Mouse (Mus musculus) kidney, postnatal 4 days (tissue): ENCODE results near the gene Rora.

Source experiments
- DNase-seq, 2 experiments: peaks; one replicate each; pipeline ENCODE4 v3.0.0; 2021; ENCODE audit warnings: mixed read lengths in 2 of 2

Gene Rora

DNA sequence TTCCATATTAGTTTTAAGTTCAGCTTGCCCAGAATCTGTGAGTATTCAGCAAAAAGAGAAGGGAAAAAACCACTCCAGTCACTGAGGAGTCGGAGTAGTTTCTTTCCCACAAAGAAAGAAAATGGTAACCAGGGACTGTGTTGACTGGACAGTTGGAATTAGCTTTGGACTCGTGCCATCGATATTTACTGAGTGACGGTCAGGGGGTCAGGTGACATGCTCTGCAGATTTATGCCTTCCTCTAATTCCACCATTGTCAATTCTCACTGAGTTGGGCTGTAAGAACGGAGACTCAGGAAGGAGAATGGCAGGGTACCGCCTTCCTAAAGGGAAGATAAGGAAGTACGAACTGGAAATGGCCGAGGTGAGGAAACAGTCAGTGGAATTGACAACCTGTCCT is 670.2 kb downstream of the Rora start:
- no peak for DNase-seq

DNA sequence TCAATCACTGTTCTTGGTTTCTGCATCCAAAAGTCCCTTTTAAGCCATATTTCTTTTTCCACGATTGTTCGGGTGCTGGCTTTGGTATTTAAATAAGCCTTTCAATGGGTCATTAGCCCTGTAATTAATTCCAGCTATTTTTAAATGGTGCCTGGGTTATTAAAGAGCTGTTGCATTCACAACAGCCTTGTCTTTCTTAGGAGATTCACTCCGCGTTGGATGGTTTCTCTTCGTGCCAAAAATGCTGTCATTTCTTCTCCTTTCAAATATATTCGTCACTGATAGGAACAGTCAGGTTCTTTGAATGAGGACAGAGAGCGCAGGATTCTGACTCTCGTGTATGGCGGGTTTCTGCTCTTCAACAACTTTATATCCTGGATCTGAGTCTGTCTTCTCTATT is 673.5 kb downstream of the Rora start:
- DNase-seq: no peak

DNA sequence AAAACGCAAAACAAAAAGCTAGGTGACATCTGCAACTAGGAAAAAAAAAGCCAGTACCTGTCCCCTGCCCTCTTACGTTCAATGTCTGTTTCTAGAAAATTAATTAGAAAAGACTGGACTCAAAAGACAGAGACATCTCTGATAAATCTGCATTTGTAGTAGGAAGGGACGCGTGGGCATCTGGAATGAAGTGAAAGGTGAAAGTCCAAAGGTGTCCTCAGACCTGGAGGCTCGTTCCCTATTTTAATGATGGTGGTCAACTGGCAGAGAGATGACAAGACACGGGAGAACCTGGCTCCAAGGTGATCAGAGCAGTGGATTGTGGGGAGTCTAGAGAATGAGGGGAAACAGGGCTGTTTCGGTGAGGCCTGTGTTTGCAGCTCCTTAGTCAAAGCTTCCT is 674.0 kb downstream of the Rora start:
- no peak for DNase-seq

DNA sequence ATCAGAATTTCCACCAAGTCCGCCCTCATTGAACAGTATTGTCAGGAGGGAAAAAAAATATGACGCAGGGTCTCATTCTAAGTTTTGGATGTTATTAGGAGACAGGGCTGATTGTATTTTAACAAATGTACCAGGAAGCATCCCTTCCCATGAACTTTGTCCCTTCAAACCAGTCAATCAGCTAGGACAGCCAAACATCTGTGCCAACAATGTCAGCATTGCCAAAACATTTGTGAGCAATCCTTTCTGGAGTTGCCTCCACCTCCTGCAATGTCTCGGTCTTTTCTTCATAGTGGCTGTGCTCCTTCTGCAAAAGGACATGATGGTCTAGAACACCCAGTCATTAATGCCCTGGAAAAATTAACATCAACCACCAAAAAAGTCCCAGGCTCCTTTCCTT is 678.2 kb downstream of the Rora start:
- no peak for DNase-seq

DNA sequence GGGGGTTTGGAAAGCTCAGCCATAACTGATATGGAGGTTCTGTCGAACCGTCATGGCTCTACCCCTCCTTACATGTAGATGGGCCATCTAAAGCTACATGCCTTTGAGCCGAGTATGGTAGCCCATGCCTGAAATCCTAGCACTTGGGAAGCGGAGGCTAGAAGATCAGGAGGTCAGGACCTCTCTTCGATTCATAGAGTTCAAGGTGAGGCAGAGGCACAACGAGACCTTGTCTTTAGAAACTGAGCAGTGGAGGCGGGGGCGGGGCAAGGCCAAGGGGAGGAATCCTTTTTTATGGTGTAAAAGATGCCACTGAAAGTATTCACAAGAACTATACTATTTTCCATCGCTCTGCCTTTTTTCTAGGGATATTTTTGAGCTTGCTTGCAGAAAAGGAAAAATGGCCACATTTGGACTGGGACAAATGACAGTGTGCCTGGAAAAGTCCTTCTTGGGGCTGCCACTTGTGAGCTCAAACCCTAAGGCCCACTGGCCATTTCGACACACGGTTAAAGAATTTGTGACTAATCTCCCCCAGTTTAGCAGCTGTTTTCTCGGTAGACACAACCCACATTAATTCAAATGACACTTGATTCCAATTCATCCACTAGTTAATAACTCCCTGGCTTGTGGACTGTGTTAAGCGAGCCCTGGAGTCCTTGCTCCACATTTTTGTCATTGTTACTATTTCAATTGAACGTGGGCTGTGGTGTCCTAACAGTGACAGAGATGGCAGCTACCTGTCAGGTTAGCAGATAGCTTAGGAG is 679.4 kb downstream of the Rora start:
- DNase-seq: no peak

DNA sequence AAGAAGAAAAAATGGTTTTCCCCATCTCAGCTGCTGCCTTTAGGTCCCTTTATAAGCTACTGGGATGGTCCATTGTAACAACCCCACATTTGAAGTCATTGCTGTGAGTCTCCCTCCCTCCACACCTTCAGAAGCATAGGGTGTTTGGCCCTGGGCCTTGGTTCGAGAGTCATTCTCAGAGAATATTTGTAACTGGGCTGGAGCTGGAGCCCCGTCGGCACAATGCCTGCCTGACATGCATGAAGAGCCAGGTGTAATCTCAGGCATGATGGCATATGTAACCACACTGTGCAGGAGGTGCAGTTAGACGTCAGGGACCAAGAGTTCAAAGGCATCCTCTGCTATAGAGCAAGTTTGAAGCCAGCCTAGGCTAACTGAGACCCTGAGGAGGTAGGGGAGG is 680.1 kb downstream of the Rora start:
- no peak for DNase-seq

DNA sequence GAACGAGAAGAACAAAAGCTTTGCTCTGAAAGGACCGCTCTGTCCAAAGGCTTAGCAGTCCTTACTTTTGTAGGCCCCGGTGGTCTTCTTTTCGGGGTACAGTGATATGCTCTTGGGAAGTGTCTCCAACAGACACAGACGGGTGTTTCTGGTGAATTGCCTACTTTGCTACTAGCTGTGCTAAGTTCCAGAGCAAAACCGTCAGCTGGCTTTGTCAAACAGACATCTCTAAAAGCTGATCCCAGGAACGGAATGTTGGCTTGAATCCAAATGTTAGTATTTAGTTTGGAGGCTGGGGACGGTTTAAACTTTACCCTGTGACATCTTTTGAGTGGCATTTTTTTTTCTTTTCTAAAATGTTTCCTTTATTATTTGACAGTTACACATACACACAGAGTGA is 680.5 kb downstream of the Rora start:
- no peak for DNase-seq

DNA sequence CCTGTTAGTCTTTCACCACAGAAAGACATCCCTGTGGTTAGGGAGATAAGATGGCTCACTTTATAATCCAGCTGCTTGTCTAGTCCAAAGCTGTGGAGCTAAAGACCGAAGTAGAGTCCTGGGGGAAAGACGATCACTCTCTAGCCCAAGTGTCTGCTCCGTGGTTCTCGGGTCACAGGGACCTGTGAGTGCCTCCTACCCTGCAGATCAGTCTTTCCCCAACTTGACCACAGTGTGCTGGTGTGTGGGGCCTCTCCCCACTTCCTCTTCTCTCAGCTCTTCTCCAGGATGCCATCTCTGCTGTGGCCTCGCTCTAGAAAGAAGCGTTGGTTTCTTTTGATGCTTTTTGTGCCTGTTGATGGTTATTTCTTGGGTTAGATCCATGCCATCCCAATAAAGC is 682.5 kb downstream of the Rora start:
- DNase-seq: no peak

DNA sequence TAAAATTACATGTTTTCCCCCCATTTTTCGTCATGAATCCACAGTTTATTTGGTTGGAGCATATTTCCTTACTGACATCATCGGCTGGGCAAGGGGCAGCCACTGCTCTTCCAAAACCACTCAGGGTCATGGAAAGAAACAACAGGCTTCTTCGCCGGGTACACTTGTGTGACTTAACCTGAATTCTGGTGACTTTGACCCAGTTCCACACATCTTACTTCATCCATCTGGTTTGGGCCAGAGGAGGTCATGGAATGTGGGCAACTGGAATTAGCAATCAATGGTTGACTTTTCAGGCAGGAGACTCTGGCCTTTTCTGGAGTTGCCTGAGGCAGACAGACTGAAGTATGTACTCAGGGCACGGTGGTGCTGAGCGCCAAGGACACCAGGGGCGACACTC is 685.6 kb downstream of the Rora start:
- no peak for DNase-seq

DNA sequence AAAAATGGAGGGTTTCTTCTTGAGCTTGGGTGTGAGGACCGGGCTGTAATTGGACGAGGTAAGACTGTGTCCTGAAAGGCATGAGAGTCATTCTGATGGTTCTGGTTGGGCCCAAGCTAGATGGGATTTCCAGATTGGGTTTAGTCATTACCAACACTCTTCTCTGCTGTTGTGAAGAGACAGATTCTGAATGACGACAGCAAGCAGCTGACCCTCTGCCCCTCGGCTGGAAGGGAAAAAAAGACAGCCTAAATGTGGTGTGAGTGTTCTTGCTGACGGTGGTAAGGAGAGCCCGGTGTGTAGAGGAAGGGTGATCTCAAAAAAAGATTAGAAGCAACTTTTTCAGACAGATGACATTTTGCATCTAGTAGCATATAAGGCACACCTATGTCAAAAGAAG is 686.2 kb downstream of the Rora start:
- no peak for DNase-seq

DNA sequence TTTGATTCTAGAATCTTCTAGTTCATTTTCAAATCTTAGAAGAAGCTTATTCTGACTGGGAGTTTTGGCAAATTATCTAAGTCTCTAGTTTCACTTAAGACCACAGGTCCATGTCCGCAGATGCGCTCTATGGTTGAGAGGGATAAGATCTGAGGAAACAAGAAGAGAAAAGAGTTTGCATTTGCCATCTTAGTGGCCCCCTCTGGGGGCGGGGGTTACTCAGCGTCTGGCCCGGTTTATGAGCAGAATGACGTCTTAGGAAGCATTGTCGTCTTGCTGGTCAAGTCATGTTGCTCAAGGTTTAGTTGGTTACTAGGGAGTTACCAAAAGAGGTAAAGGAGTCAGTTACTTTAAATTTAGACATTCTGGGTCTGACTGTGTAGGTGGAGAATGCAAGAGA is 686.8 kb downstream of the Rora start:
- DNase-seq: no peak

DNA sequence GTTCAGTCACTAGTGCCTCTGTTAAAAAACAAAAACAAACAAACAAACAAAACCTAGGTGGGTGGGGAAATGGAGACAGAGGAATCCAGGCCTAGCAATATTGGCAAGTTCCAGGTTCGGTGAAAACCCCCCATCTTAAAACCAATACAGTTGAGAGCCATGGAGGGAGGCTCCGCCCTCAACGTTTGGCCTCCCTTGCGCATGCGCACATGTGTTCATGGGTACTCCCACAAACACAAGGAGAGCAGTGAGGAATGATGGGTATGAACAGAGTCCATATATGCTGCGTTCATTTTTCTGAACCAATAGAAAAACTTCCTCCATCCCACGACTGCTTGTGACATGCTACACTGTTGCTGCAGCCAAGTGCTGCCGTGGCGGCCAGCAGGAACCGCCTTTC is 690.3 kb downstream of the Rora start:
- DNase-seq: no peak

DNA sequence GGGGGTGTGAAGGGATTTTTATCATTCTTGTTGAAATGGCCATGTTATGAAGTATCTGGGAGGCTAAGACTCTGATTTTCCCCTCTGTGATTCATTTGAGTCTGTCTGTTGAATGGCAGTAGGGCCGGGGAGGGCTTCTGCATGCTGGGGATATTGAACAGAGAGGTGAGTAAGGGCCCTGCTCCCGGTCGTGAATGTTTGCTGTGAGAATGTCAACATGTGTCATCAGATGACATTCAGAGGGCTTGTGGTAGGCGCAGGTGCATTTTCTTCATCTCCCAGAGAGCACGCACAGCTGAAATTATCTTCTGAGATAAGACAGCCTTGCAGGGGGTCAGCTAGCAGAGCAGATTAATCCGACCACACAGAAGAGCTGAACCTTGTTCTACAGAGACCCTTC is 692.0 kb downstream of the Rora start:
- no peak for DNase-seq

DNA sequence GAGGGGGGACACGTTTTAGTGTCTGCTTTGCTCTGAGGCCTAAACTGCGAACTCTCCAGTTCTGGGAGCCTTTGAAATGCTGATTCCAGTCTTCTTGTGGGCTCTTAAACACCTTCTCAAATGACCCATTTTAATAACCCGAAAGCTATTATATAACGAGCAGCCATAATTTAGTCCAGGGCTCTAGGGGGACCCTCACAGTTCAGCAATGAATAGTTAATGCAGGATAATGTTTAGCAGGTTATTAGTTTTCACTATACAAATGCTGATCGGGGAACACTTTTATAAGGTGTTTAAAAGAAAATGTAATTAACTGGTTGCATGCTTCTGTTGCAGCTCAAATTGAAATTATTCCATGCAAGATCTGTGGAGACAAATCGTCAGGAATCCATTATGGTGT is 694.2 kb downstream of the Rora start:
- DNase-seq: no peak

DNA sequence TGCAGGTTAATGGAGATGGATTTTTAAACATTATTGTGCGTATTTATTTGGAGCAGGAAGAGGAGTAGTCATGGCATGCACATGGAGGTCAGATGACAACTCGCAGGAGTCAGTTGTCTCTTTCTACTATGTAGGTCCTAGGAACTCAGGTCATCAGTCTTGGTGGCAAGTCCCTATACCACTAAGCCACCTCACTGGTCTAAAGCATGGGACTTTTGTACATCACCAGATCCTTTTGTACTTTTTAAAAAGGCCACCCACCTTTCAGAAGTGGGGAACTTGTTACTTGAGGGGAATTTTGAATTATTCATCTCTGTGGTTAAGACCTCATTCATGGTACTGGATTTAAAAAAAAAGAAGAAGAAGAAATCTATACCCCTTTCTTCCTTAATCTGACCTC is 696.0 kb downstream of the Rora start:
- no peak for DNase-seq

DNA sequence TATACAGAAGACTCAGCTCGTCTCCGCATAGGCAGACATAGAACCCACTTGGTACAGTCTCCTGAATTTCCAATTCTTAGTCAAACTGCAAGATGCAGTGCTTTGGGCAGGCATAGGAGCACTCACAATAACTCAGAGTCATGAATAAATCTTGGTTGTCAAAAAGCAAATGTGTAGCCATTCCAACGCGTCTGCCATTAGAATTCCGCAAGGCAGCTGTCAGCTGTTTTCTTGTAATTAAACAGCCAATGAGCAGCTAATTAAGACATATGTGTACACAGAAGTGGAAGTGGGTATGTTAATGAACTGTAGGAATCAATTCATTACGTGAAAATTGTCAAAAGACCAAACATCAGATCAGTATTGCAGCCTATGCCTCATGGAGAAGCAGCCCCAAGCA is 700.6 kb downstream of the Rora start:
- DNase-seq: no peak

DNA sequence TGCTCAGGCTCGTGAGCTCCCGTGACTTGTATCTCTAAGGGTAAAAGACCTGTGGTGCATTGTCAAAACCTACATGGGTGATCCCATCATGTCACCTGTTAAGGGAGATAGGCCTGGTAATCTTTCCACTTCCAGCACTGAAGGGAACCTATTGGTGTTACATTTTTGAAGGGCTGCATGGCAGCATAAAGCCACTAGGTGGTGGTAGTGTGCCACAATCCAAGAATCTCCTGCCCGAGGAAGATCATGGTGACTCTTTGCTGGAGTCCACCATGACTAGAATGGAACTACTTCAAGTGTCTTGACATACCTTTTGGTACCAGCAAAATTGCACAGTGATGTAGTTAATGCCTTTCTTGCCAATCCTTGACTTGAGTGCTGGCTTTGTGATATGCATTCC is 704.2 kb downstream of the Rora start:
- DNase-seq: peak; percentile 67 to 68

DNA sequence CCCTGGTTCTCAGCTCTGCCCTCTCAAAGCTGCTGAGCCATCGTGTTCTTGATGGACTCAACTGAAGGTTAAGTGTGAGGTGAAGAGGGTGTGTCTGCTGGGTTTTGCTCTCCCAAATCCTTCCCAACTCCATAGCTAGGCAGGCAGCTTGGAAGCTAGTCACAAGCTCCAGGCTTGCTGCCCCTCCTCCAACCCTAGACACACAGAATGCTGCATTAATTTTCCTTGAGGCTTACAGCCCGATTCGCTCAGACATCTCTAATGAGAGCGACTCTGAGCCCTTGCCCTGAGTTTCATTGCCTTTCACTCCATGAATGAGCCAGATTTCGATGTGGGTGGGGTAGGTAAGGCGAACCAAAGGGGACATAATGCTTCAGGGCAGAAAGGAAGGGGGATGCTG is 705.2 kb downstream of the Rora start:
- DNase-seq: no peak

DNA sequence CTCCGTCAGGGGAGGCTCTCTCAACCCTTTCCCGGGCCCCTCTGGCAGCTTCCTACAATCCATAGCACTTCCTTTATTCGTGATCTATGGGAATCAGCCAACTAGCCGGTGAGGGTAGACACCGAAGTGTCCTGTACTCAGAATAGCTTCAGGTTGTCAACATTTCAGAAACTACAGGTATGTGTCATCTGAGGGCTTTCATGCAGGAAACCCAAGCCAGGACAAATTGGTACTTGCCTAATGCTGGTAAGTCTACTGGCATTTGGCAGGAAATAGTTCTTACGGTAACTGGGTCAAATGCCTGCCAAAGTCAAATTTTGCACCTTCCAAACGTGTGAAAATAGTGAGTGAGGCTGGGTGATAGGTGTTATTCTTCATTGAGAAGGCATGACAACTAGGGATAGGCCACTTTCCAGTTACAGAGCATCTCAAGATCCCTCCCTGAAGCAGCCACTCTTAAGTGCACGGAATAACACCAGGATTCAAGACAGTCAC is 708.4 kb downstream of the Rora start:
- DNase-seq: no peak

DNA sequence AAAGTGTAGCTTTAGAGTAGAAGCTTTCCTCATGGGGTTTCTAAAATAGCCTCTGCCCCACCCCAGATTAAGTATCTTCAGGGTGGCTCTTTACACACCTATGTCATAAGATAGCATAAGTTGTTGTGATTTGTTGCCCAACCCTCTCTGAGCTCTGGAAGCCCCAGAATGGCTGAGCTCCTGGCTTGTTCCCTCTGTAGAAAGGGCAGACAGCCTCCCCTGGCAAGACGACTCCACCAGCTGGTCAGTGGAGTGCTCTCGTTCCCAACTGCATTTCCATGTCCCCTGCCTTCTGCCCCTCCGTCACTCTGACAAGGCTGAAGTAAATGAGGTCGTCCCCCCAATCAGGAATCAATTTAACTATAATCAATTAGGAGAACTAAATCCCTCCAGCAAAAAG is 709.2 kb downstream of the Rora start:
- no peak for DNase-seq

DNA sequence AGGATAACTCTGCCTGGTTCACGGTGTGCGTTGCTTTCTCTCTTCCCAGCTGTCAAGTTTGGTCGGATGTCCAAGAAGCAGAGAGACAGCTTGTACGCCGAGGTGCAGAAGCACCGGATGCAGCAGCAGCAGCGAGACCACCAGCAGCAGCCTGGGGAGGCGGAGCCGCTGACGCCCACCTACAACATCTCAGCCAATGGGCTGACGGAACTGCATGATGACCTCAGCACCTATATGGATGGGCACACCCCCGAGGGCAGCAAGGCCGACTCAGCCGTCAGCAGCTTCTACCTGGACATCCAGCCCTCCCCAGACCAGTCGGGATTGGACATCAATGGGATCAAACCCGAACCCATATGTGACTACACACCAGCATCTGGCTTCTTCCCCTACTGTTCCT is 710.5 kb downstream of the Rora start:
- DNase-seq: no peak

DNA sequence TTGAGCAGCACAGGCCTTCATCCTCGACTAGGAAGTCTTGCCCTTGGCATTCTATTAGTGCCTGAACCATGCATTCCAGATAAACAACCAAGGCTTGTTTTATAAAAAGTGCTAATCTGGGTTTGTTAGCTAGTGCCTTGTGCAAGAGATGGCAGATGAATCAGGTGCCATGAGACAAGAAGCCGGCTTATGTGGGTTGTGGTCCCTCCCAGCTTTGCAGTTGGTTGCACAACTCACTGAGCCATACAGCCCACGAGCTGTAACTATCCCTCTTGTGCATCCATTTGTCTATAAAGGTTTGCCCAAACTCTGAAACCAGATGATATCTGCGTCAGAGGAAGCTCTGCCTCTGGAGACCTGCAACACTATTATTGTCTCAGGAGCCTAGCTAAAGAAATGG is 713.5 kb downstream of the Rora start:
- no peak for DNase-seq

DNA sequence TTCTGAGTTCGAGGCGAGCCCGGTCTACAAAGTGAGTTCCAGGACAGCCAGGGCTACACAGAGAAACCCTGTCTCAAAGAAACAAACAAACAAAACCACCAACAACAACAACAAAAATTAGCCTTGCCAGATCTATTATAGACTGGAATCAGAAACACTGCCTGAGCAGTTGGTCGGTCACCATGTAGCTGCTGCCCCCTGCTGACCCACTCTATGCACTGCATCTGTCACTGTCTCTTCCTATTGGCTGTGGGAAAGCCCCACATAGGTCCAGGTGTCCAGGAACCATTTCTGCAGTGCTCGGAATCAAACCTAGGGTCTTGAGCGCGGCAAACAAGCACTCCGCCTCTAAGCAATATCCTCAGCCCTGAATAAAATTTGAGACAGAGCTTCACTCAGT is 714.5 kb downstream of the Rora start:
- peak; percentile 82 for DNase-seq

DNA sequence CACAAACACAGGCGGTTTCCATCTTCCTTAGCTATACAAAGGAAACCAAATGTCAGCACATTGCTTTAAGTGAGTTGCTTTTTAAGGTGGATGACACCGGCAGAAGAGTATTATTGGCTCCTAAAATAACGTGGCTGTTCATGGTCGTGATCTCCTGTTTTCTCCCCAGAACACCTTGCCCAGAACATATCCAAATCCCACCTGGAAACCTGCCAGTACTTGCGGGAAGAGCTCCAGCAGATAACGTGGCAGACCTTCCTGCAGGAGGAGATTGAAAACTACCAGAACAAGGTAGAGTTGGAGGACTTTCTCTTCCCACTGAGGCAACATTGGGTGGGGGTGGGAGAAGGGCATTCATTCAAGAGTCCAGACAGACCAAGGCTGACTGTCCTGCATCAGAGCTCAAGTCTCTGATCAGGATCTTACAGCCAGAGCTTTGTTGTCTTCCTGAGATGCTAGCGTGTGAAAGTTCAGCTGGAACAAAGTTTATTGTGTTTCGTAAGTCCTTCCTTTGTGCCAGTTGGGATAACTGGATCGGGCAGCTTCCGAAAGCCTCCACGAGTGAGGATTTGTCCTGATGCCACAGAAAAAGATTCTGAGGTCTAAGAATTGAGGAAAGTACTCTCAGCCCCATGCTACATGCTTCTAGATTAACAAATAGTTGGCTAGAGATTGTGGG is 717.6 kb downstream of the Rora start:
- DNase-seq: no peak

DNA sequence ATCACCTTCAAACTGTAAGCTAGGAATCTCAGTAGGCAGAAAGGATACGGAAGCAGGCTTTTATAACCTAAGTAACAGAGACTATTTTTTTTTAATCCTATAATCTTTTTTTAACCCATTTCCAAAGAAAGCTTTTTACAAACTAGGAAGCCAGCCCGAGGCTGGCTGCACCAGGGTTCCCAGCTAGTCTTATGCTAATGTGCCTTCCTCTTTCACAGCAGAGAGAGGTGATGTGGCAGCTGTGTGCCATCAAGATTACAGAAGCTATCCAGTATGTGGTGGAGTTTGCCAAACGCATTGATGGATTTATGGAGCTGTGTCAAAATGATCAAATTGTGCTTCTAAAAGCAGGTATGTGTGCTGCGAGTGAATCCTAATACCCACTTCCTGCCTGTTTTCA is 719.3 kb downstream of the Rora start:
- no peak for DNase-seq
